Mouse (Mus musculus): Measurements from ENCODE around the gene Otx2.
A peak's percentile ranks its signal among the peaks of the same experiment; 100 is the strongest.

Otx2 gene

DNA sequence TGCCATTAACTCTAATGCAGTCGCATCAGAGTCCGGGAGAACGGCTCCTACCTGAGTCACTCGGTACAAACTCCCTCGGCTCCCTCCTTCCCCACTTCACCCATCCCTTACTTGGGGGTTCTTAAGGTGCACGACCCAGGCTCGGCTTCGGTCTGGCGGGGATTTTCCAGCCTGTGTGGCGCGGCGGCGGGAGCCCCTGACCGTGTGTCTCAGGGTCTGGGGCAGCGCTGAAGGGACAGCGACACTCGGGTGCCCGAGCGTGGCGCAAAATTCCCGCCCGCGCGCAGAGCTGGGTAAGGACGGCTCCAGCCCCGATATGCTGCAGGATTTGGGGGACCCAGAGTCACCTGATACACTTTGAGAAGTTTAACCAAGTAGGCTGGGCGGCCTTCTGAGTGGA is at the start of gene Otx2:
TSS of gene Otx2 (minus strand) at position 279 of the 400 bp plus-strand sequence.
- DNase-seq (ENCODE audit: low spot score in 2 of 2): no peak

GRCm38 (mm10) chr14:48722763-48723162 is 49.1 kb upstream of the Otx2 start:
- DNase-seq (ENCODE audit: low spot score in 2 of 2): no peak

DNA sequence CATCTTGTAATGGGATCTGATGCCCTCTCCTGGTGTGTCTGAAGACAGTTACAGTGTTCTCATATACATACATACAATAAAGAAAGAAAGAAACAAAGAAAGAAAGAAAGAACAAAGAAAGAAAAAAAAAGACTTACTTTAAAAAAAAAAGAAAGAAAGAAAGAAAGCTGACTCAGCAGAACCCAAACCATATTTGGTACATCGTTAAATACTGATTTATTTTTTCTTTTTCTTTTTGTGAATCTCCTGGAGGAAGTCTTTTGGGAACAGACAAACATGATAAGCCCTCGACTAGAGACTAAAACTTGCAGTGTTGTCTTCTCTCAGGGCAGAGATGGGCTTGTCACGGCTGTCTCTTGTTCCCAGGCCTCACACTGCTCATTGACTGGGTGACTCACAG is 45.7 kb upstream of the Otx2 start:
- no peak for DNase-seq (ENCODE audit: low spot score in 2 of 2)

DNA sequence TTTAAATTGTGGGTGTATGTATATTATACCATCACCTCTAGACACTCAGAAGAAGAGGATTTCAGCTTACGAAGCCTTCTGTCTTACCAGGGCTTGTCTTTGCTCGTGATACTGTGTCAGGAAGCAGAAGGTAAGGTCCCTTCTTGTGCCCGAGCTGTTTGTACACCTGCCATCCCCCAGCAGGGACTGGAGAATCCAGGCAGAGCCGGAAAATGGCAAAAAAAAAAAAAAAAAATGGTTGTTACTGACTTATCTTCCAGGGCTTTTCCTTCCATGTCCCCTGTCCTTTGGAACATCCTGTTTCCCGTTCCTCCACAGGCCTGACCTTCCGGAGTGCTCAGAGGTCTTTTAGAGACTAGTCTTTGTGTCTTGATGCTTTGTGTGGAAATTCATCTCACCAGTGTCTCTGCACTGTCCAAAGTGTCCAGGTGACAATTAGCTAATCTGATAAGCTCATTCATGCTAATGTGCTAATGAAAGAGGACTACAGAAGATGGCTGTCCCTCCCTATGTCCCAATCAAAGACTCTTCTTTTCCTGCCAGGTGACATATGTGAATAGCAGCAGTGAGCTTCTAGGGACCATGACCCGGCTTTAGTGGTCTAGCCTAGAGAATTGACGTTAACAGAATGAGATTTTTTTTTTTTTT is 44.1 kb upstream of the Otx2 start:
- DNase-seq (ENCODE audit: low spot score in 2 of 2): no peak

DNA sequence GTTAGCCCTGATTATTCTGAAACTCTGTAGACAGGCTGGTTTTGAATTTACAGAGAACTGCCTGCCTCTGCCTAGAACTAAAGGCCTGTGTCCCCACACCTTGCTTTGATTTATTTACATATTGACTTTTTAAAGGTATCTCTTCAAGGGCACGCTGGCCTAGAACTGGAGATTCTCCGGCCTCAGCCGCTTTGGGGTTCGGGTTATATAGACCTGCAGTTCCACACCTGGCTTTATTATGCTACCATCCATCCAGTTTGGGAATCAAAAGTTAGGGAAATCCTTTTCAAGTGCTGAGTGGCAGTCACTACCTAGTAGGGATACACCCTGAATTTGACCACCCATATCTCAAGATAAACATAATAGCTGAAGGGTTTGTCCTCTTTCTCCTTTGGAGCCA is 42.8 kb upstream of the Otx2 start:
- no peak for DNase-seq (ENCODE audit: low spot score in 2 of 2)

DNA sequence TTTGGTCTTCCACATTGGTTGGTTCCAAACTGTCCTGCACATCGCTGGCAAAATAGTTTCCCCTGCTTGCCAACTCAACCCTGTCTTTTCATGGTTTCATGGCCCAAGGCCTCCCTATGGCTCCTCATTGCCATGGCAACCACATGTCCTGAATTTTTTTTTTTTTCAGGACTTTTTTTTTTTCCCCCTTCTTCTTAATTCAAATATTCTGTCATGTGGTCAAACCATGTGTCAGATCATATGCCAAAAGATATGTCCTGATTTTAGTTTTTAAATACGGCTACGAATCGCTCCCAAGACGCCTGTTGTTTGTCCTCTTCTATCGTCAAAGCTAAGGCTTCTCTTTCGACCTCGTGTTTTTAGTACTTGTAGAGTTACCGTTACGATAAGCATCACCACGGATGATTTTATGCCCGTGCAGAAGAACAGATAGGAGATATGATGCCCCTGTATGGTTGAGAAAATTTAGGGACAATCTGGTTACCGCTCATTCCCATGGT is 37.3 kb upstream of the Otx2 start:
- DNase-seq (ENCODE audit: low spot score in 2 of 2): no peak

DNA sequence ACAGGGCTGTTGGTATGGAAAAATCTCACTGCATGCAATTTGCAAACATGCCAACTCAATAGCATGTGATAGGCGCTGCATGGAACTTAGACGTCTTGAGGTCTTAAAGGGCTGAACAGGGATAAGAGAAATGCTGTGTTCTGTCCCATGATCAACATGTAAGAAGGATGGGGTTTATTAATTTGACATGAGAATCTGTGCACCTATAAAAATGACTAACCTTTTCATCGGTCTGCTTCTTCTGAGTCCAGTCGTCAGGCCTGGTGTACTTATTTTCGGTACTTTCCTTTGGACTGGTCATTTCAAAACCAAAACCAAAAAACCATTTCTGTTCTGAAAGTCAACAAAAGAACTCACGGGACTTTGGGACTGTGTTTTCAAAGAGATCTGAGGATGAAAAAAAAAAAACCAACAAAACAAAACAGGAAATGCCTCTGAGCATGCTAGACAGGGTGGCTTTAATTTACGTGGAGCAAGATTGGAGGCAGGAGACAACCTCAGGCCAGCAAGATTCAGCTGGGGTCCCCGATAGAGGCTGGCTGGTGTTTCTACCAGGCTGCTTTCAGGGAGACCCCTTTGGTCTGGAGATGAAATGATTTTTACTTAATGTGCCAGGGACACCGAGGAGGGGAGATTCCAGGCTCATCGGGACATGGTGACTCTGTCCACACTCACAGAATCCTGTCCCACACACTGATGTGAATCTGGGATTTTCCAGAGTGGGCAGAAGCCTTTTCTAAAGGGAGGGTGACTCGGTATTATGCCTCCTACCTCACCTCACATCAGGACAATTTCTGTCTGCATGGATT is 36.6 kb upstream of the Otx2 start:
- DNase-seq (ENCODE audit: low spot score in 2 of 2): no peak

DNA sequence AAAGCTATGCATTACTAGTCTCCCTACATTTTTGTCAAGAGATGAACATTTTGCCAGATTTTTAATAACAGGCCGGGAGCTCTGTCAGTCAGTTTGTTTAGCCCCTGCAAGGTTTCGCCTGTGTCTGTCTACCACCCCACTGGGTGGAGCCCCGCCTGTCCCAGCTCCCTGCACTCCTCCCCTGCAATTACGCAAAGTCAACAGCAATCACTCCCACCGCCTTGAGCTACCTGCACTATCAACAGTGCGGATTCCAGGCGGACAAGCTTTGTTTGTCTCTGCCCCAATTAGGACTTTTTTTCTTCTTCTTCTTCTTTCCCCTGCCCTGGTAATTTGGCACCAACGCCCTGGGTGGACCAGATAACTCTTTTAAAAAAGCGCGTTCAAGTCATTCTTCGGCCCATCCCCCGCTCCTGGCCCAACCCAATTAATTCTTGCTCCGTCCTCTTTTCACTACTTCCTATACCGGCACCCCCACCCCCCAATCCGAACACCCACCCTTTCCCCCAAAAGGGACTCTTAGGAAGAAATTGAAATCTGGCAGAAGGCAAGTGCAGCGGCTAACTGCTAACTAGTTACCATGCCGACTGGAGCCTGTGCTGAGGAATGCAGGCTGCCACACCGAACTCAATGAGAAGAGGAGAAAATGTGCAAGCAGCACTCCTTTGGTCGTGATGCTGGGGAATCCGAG is 35.9 kb upstream of the Otx2 start:
- peak; percentile 25 to 27 for DNase-seq (ENCODE audit: low spot score in 2 of 2)

GRCm38 (mm10) chr14:48707844-48708383 is 34.3 kb upstream of the Otx2 start:
- DNase-seq (ENCODE audit: low spot score in 2 of 2): no peak

DNA sequence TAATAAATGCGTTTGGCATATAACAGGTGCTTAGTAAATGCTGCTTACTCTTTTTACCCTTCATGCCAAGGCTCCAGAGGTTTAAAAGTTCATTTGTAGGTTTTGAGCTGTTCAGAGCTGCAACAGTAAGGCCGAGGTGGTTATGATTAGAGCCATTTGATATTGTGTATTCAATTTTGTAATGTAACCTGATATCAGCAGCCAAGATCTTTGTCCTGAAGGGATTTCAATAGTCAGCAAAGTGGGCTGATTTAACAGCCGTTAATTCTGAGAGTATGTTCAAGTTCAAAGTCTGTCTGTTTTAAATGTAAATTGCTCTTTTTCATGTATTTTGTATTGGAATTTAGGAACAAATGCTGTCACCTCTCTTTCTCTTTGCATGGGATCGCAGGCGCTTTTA is 33.8 kb upstream of the Otx2 start:
- no peak for DNase-seq (ENCODE audit: low spot score in 2 of 2)

GRCm38 (mm10) chr14:48700790-48701370 is 27.3 kb upstream of the Otx2 start:
- DNase-seq (ENCODE audit: low spot score in 2 of 2): no peak

DNA sequence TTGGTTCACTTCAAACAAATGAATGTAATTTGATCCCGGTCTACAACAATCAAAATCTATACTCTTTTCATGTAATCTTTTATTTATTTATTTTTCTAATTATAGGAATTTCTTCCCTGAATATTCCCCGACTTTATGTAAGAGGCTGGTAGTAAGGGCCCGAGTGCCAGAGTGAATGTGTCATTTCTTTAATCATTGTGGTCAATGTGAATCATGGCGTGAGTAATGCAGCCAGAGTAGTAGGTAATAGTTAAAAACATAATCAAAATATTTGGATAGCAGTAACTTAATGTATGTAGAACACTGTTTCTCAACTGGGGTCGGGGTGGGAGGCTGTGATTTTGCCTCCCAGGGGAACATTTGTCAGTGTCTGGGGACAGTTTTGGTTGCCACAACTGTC is 6.0 kb upstream of the Otx2 start:
- no peak for DNase-seq (ENCODE audit: low spot score in 2 of 2)

GRCm38 (mm10) chr14:48678674-48679073 is 5.1 kb upstream of the Otx2 start:
- DNase-seq (ENCODE audit: low spot score in 2 of 2): no peak

DNA sequence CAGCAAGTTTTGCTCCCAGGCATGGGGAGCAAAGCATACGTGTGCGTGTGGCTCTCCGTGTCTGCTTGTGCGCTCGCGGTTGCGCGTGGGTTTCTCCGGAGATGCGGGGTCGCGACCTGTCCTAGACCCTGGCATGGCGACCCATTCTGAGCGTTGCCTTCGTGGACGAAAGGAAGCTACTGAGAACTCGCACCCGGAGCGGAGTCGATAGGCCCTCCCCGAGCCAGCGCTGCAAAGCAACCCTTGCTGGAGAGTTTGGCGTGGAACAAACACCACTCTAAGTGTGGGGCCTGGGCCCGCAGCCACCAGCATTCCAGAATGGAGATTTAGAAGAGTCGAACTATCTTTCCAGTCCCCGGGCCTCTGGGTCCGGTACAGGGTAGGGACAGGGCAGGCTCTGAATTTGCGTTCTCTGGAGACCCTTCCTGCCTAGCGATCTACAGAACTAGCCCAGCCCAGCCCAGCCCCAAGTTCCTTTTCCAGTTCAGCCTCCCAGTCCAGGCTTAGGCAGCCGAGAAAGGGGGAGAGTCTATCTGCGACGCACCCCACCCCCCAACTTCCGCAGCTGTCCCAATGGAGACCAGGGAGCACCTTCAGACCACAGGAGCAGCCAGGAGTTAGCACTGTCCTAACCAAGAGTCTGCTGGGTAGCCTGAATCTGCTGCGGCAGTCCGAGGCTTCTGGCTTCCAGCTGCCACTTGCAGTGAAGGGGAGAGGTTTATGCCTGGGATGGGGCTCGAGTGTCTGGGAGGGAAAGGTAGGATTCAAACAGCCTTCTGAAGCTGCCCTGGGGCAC is 615 bp upstream of the Otx2 start:
- DNase-seq (ENCODE audit: low spot score in 2 of 2): no peak

DNA sequence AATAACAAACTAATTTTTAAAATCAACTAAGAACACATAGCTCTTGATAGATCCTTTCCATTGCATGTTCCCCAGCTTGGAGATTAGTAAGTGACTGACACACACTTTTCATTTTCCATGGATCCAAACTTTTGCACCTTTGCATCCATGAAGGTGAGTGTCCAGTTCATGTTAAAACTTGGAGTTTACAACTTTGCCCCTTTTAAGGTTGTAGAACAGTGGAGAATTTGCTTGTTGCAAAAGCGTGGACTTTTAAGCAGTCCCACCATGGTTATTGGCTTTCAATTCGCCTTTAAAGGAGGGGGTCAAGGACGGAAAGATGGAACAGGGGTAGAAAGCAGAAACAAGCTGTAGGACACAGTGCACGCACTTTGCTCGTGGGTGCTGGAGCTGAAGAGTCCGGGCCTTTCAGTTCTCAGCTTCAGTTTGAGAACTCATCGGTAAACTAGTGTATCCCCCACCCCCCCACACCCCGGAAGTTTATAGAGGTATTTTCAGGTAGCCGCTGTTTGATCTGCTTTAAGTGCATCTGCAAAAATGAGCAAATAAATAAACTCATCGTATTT is 925 bp downstream of the Otx2 start:
- no peak for DNase-seq (ENCODE audit: low spot score in 2 of 2)

- DNase-seq (ENCODE audit: low spot score in 2 of 2): no peak
Observed at GRCm38 (mm10) chr14:48671480-48672240, 2.0 kb downstream of the Otx2 start.

GRCm38 (mm10) chr14:48670761-48671479 is 2.7 kb downstream of the Otx2 start:
- no peak for DNase-seq (ENCODE audit: low spot score in 2 of 2)

DNA sequence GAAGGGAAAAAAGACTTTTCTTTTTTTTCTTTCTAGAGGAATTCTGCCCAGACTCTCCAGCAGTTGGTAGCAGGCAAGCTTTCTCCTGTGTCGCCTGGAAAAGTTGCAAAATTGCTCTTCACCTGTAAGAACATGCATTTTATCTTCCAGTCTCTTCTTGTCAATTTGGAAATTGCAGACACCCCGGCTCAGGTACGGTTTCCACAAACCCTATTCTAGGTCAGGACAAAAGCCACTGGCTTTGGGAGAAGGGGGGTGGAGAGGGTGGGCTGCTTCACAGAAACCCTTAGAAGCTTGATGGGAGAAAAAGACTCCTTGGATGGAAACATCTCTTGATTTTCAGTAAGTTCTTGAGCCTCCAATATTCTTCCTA is 3.4 kb downstream of the Otx2 start:
- no peak for DNase-seq (ENCODE audit: low spot score in 2 of 2)

- no peak for DNase-seq (ENCODE audit: low spot score in 2 of 2)
Observed at GRCm38 (mm10) chr14:48669541-48670257, 3.9 kb downstream of the Otx2 start.
